Mouse (Mus musculus): ENCODE data around the gene Fabp1. TPM values are rescaled to one million over a fixed set of nuclear protein-coding genes. Genes with fewer than 3 reads are reported as not detected.

Gene Fabp1
- polyA plus RNA-seq (2016; fragmentation: Nextera tagmentation; extraction: Ambion mirVana) = 0.50 and 1.0 TPM in 2 replicates

DNA sequence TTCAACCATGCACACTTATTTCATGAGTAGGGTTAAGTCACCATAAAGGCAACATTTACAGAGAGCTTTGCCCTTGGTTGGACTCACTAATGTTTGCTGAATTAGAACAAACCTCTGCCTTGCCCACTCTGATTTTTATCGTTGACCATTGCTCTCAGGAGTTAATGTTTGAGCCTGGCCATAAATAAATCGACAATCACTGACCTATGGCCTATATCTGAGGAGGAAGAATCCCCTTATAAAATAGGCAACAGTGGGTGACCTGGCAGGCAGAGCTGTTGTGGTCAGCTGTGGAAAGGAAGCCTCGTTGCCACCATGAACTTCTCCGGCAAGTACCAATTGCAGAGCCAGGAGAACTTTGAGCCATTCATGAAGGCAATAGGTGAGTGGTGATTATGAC is at the start of gene Fabp1:
Fabp1 (plus strand) TSS at position 216 of the 400 bp plus-strand sequence.
- no peaks in the 10 kb centered on the region for H3K36me3 ChIP-seq

DNA sequence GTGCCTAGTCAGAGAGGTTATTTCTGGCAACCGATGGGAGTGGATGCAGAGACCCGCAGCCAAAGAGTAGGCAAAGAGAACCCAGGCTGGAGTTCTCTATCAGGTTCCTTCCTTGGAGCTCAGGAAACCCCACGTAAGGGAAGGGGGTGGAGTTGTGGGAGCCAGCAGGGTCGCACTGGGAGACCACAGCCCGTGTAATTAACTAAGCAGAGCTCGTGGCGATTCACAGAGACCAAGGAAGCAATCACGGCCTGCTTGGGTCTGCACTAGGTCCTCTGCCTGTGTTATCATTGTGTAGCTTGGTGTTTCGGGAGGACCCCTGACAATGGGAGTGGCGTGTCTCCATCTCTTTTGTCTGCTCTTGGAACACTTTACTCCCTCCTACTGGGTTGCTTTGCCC is 48.5 kb upstream of the Fabp1 start:
- 41% methylated on average over 10 of the region's 10 CpGs for WGBS
- Histone ChIP-seq H3K9me3 (replicated peaks) (no peaks in the 10 kb centered on the region), H3K4me1 (replicated peaks) (no peaks in the 10 kb centered on the region; the same call in 1 of the 2 replicates), H3K4me2 (no peak overlapping the region), H3K27me3 (replicated peaks) (no peaks in the 10 kb centered on the region), H3K4me3 (no peak overlapping the region), H3K36me3 (no peaks in the 10 kb centered on the region), H3K27ac (ENCODE audit: poor library complexity, severe bottlenecking) (no peak overlapping the region), H3K9ac (no peak overlapping the region)
- ATAC-seq (ENCODE audit: insufficient number of reproducible peaks, low FRiP score) = no peak

More for the DNA sequence above, at the start of gene Fabp1:
- Histone ChIP-seq H3K4me2 (no peak within 1 kb of the TSS), H3K4me1 (replicated peaks) (peaks cover 14% of the 10 kb centered on the region), H3K9me3 (replicated peaks) (no peaks in the 10 kb centered on the region), H3K9ac (no peak within 1 kb of the TSS), H3K27me3 (replicated peaks) (no peaks in the 10 kb centered on the region), H3K4me3 (no peak within 1 kb of the TSS), H3K27ac (ENCODE audit: poor library complexity, severe bottlenecking) (no peak within 1 kb of the TSS)
- ATAC-seq (ENCODE audit: insufficient number of reproducible peaks, low FRiP score) = no peak
- WGBS = 83% methylated on average over 4 of the region's 4 CpGs

DNA sequence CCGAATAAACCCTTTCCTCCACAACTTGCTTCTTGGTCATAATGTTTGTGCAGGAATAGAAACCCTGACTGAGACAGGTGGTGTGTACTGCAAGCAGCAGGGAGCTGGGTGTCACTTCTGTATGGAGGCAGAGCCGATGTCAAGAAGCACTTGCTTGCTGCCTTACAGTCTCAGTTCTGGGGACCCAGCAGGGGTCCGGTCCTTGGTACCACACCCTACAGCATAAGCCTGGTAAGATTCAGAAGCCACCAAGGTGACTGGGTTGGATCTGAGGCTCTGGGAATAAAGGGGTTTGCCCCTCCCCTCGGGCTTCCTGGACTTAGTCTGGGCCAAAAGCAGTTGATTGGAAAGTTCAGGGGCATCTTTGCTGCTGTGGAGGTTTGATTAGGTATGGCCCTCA is 46.1 kb upstream of the Fabp1 start:
- no peaks in the 10 kb centered on the region; the same call in 1 of the 2 replicates for H3K4me1 ChIP-seq (replicated peaks)
- no peak overlapping the region for H3K9ac ChIP-seq
- H3K36me3 ChIP-seq = no peaks in the 10 kb centered on the region
- no peak for ATAC-seq (ENCODE audit: insufficient number of reproducible peaks, low FRiP score)
- no peak overlapping the region for H3K4me3 ChIP-seq
- H3K27ac ChIP-seq (ENCODE audit: poor library complexity, severe bottlenecking) = no peak overlapping the region
- H3K27me3 ChIP-seq (replicated peaks) = no peaks in the 10 kb centered on the region
- no peaks in the 10 kb centered on the region for H3K9me3 ChIP-seq (replicated peaks)
- 76% methylated on average over 4 of the region's 4 CpGs for WGBS
- no peak overlapping the region for H3K4me2 ChIP-seq

DNA sequence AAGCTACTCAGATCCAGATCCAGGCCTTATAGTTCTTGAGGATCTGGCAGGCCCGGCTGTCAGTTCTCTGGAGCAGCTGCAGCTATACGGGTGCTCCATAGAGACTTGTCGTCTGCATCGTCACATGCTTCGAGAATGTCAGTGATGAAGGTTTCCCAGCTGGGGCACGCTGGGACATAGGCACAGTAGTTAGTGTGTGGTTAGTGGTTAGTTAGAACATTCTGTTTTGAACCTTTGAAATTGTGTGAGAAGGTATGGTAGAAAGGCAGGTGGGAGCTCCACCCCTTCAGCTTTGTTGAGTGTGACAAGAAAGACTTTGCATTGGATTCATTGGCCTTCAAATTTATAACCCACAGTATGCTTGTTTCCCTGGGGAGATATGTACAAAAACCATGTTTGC is 44.8 kb upstream of the Fabp1 start:
- 75% methylated on average over 6 of the region's 6 CpGs for WGBS
- no peak overlapping the region for H3K4me3 ChIP-seq

DNA sequence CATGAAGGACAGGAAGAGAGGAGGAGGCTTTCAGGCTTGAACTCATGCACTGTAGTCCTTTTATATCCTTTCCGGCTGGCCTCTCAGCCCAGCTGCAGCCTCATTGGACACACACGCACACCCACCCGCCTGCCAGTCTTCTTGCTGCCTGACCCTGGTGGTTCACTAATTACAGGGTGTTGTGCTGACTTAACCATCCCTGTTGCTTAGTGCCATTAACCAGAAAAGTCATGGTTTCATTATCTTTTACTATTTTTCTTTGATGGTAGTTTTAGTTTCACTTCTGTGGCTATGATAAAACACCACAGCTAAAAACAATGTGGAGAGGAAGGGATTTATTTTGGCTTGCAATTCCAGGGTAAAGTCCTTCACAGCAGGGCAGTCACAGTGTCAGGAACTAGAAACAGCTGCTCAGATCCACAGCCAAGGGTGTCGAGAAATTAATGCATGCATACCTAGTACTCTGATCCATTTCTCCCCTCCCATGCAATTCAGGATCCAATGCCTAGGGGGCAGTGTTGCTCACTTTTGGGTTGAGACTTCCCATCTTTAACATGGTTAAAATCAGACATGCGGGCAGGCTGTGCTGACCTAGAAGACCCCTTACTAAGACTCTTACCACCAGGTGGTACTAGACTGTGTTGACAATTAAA is 42.8 kb upstream of the Fabp1 start:
- Histone ChIP-seq H3K36me3 (no peaks in the 10 kb centered on the region), H3K4me3 (no peak overlapping the region), H3K27me3 (replicated peaks) (no peaks in the 10 kb centered on the region), H3K4me2 (no peak overlapping the region), H3K4me1 (replicated peaks) (no peaks in the 10 kb centered on the region), H3K9ac (no peak overlapping the region), H3K9me3 (replicated peaks) (no peaks in the 10 kb centered on the region), H3K27ac (ENCODE audit: poor library complexity, severe bottlenecking) (no peak overlapping the region)
- WGBS = 73% methylated on average over 5 of the region's 5 CpGs
- ATAC-seq (ENCODE audit: insufficient number of reproducible peaks, low FRiP score) = no peak

More for the DNA sequence above, 44.8 kb upstream of the Fabp1 start:
- Histone ChIP-seq H3K9me3 (replicated peaks) (no peaks in the 10 kb centered on the region), H3K9ac (no peak overlapping the region), H3K36me3 (no peaks in the 10 kb centered on the region), H3K4me1 (replicated peaks) (no peaks in the 10 kb centered on the region; the same call in 1 of the 2 replicates), H3K27ac (ENCODE audit: poor library complexity, severe bottlenecking) (no peak overlapping the region), H3K27me3 (replicated peaks) (no peaks in the 10 kb centered on the region), H3K4me2 (no peak overlapping the region)
- ATAC-seq (ENCODE audit: insufficient number of reproducible peaks, low FRiP score) = no peak

DNA sequence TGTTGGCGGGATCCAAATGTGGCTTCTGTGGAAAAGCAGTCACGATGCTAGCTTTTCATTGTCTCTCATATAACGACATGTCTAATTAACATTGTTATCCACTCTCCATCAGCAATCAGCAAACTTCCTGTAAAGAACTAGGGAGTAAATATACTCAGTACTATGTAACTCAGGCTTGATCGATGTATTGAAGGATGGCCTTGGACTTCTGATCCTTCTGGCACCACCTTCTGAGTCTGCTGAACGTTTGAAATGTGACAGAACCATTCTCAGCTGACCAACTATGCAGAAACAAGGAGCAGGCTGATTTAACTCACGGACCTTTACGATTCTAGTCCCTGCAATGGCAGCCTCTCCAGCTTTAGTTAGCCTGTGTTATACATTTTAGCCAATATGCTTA is 38.3 kb upstream of the Fabp1 start:
- H3K4me2 ChIP-seq = no peak overlapping the region
- no peak overlapping the region for H3K9ac ChIP-seq
- H3K4me1 ChIP-seq (replicated peaks) = 0 out of 2 replicates have a peak, but pooled peaks cover 5% of the 10 kb centered on the region
- WGBS = 73% methylated on average over 7 of the region's 7 CpGs
- no peak overlapping the region for H3K27ac ChIP-seq (ENCODE audit: poor library complexity, severe bottlenecking)
- H3K27me3 ChIP-seq (replicated peaks) = no peaks in the 10 kb centered on the region
- no peak for ATAC-seq (ENCODE audit: insufficient number of reproducible peaks, low FRiP score)
- H3K4me3 ChIP-seq = no peak overlapping the region
- H3K36me3 ChIP-seq = no peaks in the 10 kb centered on the region
- H3K9me3 ChIP-seq (replicated peaks) = no peaks in the 10 kb centered on the region

DNA sequence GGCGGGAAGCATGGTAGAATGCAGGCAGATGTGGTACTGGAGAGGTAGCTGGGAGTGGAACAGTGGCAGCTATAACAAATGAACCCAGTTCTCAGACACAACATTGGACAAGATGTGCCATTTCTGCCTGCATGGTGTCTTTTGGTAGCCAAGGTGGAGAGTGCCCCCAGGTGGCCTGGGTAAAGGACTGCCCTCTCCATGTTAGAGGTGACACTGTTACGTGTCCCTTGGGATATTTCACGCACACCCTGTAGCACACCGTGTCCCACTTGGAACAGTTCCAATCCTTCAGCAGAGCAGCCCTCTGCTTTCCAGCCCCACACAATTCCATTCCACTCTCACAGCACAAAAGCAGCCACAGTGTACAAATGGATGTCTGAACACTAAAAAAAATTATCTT is 37.4 kb upstream of the Fabp1 start:
- Histone ChIP-seq H3K9ac (no peak overlapping the region), H3K36me3 (no peaks in the 10 kb centered on the region), H3K9me3 (replicated peaks) (no peaks in the 10 kb centered on the region), H3K4me1 (replicated peaks) (0 out of 2 replicates have a peak, but pooled peaks cover 5% of the 10 kb centered on the region), H3K4me2 (no peak overlapping the region), H3K27me3 (replicated peaks) (no peaks in the 10 kb centered on the region), H3K4me3 (no peak overlapping the region), H3K27ac (ENCODE audit: poor library complexity, severe bottlenecking) (no peak overlapping the region)
- ATAC-seq (ENCODE audit: insufficient number of reproducible peaks, low FRiP score) = no peak
- WGBS = 49% methylated on average over 4 of the region's 4 CpGs

DNA sequence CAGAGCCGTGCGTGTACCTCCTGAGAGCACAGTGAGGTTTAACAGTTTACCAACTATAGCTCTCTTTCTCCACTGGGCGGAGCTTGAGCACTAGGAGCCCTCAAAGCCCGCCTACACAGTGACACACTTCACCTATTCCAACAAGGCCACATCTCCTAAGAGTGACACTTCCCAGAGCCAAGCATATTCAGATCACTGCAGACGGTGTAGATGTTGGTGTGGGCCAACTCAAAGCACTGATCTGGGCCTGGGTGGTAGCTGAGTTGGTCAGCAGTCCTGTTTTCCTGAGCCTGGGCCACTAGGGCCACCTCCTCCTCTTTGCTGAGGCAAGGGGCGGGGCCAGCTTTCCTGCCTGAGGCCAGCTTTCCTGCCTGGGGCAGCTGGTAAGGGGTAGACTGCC is 35.2 kb upstream of the Fabp1 start:
- Histone ChIP-seq H3K4me1 (replicated peaks) (0 out of 2 replicates have a peak, but pooled peaks cover 5% of the 10 kb centered on the region), H3K27ac (ENCODE audit: poor library complexity, severe bottlenecking) (no peak overlapping the region), H3K27me3 (replicated peaks) (no peaks in the 10 kb centered on the region), H3K9me3 (replicated peaks) (no peaks in the 10 kb centered on the region), H3K4me3 (no peak overlapping the region), H3K9ac (no peak overlapping the region), H3K36me3 (no peaks in the 10 kb centered on the region), H3K4me2 (no peak overlapping the region)
- WGBS = 23% methylated on average over 6 of the region's 6 CpGs
- ATAC-seq (ENCODE audit: insufficient number of reproducible peaks, low FRiP score) = peak; percentile 22; the same call in 1 of the 2 replicates

- 33% methylated on average over 6 of the region's 6 CpGs for WGBS
- Histone ChIP-seq H3K4me1 (replicated peaks) (0 out of 2 replicates have a peak, but pooled peaks cover 5% of the 10 kb centered on the region), H3K9me3 (replicated peaks) (no peaks in the 10 kb centered on the region), H3K9ac (no peak overlapping the region), H3K4me3 (no peak overlapping the region), H3K27ac (ENCODE audit: poor library complexity, severe bottlenecking) (no peak overlapping the region), H3K36me3 (no peaks in the 10 kb centered on the region), H3K27me3 (replicated peaks) (no peaks in the 10 kb centered on the region), H3K4me2 (no peak overlapping the region)
- no peak for ATAC-seq (ENCODE audit: insufficient number of reproducible peaks, low FRiP score)
Measured at GRCm38 (mm10) chr6:71166551-71167169, 33.0 kb upstream of the Fabp1 start.

GRCm38 (mm10) chr6:71172812-71173580 is 26.6 kb upstream of the Fabp1 start:
- WGBS = 80% methylated on average over 10 of the region's 10 CpGs
- Histone ChIP-seq H3K36me3 (no peaks in the 10 kb centered on the region), H3K4me1 (replicated peaks) (no peaks in the 10 kb centered on the region), H3K27me3 (replicated peaks) (no peaks in the 10 kb centered on the region), H3K4me2 (no peak overlapping the region), H3K4me3 (no peak overlapping the region), H3K9ac (no peak overlapping the region), H3K27ac (ENCODE audit: poor library complexity, severe bottlenecking) (no peak overlapping the region), H3K9me3 (replicated peaks) (no peaks in the 10 kb centered on the region)
- ATAC-seq (ENCODE audit: insufficient number of reproducible peaks, low FRiP score) = no peak

DNA sequence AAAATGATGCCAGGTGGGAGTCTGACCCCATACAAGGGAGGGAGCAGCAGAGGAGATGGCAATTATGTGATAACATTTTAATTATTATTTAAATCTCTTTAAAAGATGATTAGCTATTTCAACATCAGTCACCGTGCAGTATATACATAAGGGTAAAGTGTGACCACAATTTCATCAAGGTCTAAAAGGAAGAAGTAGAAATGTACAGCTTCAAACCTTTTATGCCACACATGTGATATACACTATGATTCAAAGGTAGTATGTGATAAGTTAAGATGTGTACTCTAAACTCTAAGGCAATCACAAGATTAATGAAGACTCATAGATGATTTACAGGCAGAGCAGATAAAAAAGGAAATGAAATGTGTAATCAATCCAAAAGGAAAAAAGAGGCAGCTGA is 19.0 kb upstream of the Fabp1 start:
- no peak for ATAC-seq (ENCODE audit: insufficient number of reproducible peaks, low FRiP score)
- H3K4me3 ChIP-seq = no peak overlapping the region
- 85% methylated on average over 1 of the region's 1 CpGs for WGBS
- H3K4me1 ChIP-seq (replicated peaks) = no peaks in the 10 kb centered on the region
- H3K27me3 ChIP-seq (replicated peaks) = no peaks in the 10 kb centered on the region
- no peak overlapping the region for H3K4me2 ChIP-seq
- no peaks in the 10 kb centered on the region for H3K36me3 ChIP-seq
- no peaks in the 10 kb centered on the region for H3K9me3 ChIP-seq (replicated peaks)
- H3K9ac ChIP-seq = no peak overlapping the region
- no peak overlapping the region for H3K27ac ChIP-seq (ENCODE audit: poor library complexity, severe bottlenecking)
